Mouse (Mus musculus) brain, embryonic 14.5 days (tissue): ENCODE measurements around the gene Ren1. TPM values are rescaled to one million over a fixed set of nuclear protein-coding genes. Genes with fewer than 3 reads are reported as not detected.

Experiments used
- DNase-seq: peaks from one replicate; pipeline ENCODE4 v3.0.0-alpha.2; 2011; ENCODE audit warnings: low read depth
- CTCF ChIP-seq: fragments of 200-500 bp; IDR thresholded peaks from 2 replicates; pipeline ENCODE4 v1.5.1; 2012; ENCODE audit warnings: inconsistent platforms, mild to moderate bottlenecking, moderate library complexity, borderline replicate concordance; ENCODE audit not compliant: insufficient read depth, insufficient read length; ENCODE audit errors: extremely low read depth
- POLR2A ChIP-seq: fragments of 200-500 bp; IDR thresholded peaks from 2 replicates; pipeline ENCODE4 v1.6.1; 2012; ENCODE audit warnings: mild to moderate bottlenecking, inconsistent platforms, borderline replicate concordance; ENCODE audit not compliant: poor library complexity, insufficient read depth, insufficient read length, severe bottlenecking; ENCODE audit errors: extremely low read depth
- polyA plus RNA-seq: library from polyadenylated mRNA; depleted of rRNA; stranded (reverse); fragments of >200 nt; gene quantifications from 2 replicates; pipeline ENCODE4 v1.2.3, GENCODE M21; 2012; rRNA removed

Gene Ren1
- polyA plus RNA-seq, 1 experiment = 4.5 TPM

DNA sequence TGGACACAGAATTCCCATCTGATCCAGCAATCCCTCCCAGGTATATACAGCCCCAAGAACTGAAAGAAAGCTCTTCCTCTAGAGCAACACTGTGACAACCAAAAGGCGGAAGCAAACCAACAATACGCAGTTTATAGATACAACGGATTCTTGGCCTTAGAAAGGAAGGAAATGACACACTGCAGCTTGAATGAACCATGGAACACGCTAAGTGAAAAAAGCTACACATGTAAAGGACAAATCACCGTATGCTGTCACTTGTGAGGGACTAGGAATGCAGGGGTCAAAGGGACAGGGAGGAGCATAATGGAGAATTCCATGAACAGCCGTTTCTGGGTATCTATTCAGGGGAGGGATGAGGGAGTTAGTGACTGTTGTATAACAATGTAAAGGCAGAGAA lies 57.1 kb downstream of the Ren1 start:
- DNase-seq = no peak
- TF ChIP-seq POLR2A (no peak), CTCF (no peak)

DNA sequence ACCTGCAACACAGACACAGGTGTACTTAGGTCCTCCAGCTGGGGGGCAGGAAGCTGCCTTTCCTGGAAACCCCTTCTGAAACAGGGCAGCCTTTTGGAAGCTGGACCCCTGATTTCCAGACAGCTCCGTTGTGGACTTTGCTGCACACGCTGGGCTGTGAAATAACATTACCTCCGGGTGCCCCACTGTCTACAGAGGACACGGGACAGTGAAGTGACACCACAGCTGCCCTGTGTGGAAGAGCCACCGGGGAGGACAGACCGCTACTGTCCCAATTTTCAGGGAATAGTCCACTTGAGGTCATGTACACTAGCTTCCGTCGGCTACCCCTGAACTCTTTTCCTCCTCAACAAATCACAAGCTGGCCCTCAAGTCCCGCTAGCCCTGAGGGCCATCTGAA lies 58.0 kb downstream of the Ren1 start:
- TF ChIP-seq POLR2A (no peak), CTCF (no peak)
- no peak for DNase-seq

DNA sequence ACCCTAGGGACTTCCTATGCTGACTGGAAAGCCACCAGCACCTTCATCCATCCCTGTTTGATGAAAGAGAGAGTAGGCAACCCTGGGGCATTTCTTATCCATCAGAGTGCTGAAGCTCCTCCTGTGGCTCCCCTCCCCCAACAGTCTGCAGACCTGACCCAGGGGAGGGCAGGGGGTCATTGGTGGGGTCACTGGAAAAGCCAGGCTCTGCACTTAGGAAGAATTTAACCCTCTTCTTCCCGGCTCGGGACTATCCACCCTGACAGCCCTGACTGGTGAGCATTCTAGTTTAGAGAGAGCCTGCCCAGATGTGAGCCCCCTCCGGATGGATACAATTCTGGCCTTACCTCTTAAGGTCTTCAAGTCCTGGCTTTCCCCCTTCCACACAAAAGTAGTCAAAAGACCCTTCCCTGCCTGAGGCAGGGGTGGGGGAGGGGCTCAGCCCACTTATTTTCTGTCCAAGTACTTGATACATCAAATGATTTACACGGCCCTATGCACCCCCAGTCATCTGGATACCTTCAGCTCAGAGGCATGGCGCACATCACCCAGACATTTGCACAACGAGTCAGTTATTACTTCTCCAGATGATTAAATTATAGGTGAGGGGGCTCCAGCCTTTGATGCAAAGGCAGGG lies 58.7 kb downstream of the Ren1 start:
- TF ChIP-seq CTCF = no peak
- no peak for TF ChIP-seq POLR2A
- no peak for DNase-seq

DNA sequence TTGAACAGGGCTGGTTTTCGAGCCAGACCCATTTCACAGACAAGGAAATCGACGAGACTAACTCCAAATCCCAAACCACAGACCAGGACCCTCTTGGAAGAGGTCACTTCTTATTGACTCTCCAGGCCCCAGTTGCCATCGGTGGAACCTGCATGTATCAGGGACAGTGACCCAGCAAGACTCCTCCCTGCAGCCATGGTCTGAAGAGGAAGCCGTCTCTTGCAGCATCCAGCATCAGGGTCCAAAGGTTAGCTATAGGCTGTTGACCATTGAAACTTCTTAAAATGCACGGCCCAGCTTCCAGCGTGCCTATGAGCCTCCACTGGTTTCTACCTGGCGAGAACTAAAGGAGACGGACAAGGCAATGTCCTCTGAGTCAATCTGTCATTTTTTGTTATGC lies 59.5 kb downstream of the Ren1 start:
- no peak for DNase-seq
- TF ChIP-seq CTCF (no peak), POLR2A (no peak)

Other genes starting within 250 kb of the Ren1 start
- gene Ppp1r15b, start 219.4 kb upstream of the Ren1 start, polyA plus RNA-seq = 25.9 and 31.3 TPM in 2 replicates
- gene Plekha6, start 186.3 kb upstream of the Ren1 start, polyA plus RNA-seq = 51.4 and 78.3 TPM in 2 replicates
- gene Golt1a, start 40.7 kb upstream of the Ren1 start, polyA plus RNA-seq = 0.04 TPM in 1 of 2 replicates, not detected in the other
- not detected in 2 replicates for gene Kiss1, start 28.6 kb upstream of the Ren1 start, polyA plus RNA-seq
- 9.6 and 12.1 TPM in 2 replicates for gene Etnk2, start 13.1 kb downstream of the Ren1 start, polyA plus RNA-seq
- gene Sox13, start 73.9 kb downstream of the Ren1 start, polyA plus RNA-seq = 34.2 and 37.6 TPM in 2 replicates